Mouse (Mus musculus) olfactory bulb, adult 2 months (tissue): ENCODE results near the gene Srrt.

Experiments
- CTCF ChIP-seq: fragments of 200-500 bp; IDR thresholded peaks from 2 replicates; pipeline ENCODE4 v1.5.1; 2012; ENCODE audit warnings: low read depth, mild to moderate bottlenecking, low read length, moderate library complexity; ENCODE audit not compliant: insufficient read depth
- POLR2A ChIP-seq: fragments of 200-500 bp; IDR thresholded peaks from 2 replicates; pipeline ENCODE4 v1.6.1; 2012; ENCODE audit warnings: mild to moderate bottlenecking, low read depth, low read length, moderate library complexity; ENCODE audit not compliant: insufficient read depth

- TF ChIP-seq CTCF: no peak
- TF ChIP-seq POLR2A: no peak
These were observed 38.3 kb upstream of the Srrt start for GRCm38 (mm10) chr5:137345821-137346220.
